Mouse (Mus musculus): ENCODE results near the gene Gnat1.

The Gnat1 gene

GRCm38 (mm10) chr9:107679501-107679900 lies at the start of gene Gnat1:
Gnat1 (minus strand) TSS chr9:107679712.
- DNase-seq (ENCODE audit: low spot score in 2 of 2) = no peak

GRCm38 (mm10) chr9:107728919-107729670 lies 49.6 kb upstream of the Gnat1 start:
- no peak for DNase-seq (ENCODE audit: low spot score in 2 of 2)

- DNase-seq (ENCODE audit: low spot score in 2 of 2) = no peak
Observed at GRCm38 (mm10) chr9:107727041-107727440, 47.5 kb upstream of the Gnat1 start.

GRCm38 (mm10) chr9:107724796-107725195 lies 45.3 kb upstream of the Gnat1 start:
- DNase-seq (ENCODE audit: low spot score in 2 of 2) = no peak

- DNase-seq (ENCODE audit: low spot score in 2 of 2) = peak; percentile 76 to 78
Observed at GRCm38 (mm10) chr9:107723794-107724531, 44.5 kb upstream of the Gnat1 start.

- DNase-seq (ENCODE audit: low spot score in 2 of 2) = no peak
Observed at GRCm38 (mm10) chr9:107723292-107723691, 43.8 kb upstream of the Gnat1 start.

GRCm38 (mm10) chr9:107718781-107719540 lies 39.4 kb upstream of the Gnat1 start:
- no peak for DNase-seq (ENCODE audit: low spot score in 2 of 2)

- DNase-seq (ENCODE audit: low spot score in 2 of 2) = no peak
Observed at GRCm38 (mm10) chr9:107716951-107717350, 37.4 kb upstream of the Gnat1 start.

- DNase-seq (ENCODE audit: low spot score in 2 of 2) = no peak
Observed at GRCm38 (mm10) chr9:107715632-107716031, 36.1 kb upstream of the Gnat1 start.

GRCm38 (mm10) chr9:107714221-107714952 lies 34.9 kb upstream of the Gnat1 start:
- DNase-seq (ENCODE audit: low spot score in 2 of 2) = peak; percentile 60 to 61

GRCm38 (mm10) chr9:107709697-107710483 lies 30.4 kb upstream of the Gnat1 start, which contains the start of gene Sema3f:
Sema3f (minus strand) TSS chr9:107710475.
- DNase-seq (ENCODE audit: low spot score in 2 of 2) = peak; percentile 76 to 80

- DNase-seq (ENCODE audit: low spot score in 2 of 2) = no peak
Observed at GRCm38 (mm10) chr9:107709096-107709696, 29.7 kb upstream of the Gnat1 start.

- no peak for DNase-seq (ENCODE audit: low spot score in 2 of 2)
Observed at GRCm38 (mm10) chr9:107708439-107709095, 29.1 kb upstream of the Gnat1 start.

- DNase-seq (ENCODE audit: low spot score in 2 of 2) = no peak
Observed at GRCm38 (mm10) chr9:107707701-107708438, 28.4 kb upstream of the Gnat1 start.

GRCm38 (mm10) chr9:107706781-107707211 lies 27.3 kb upstream of the Gnat1 start:
- no peak for DNase-seq (ENCODE audit: low spot score in 2 of 2)

- peak in 1 of 2 experiments; percentile 40 for DNase-seq (ENCODE audit: low spot score in 2 of 2)
Observed at GRCm38 (mm10) chr9:107703337-107704122, 24.0 kb upstream of the Gnat1 start.

GRCm38 (mm10) chr9:107702606-107703185 lies 23.2 kb upstream of the Gnat1 start:
- no peak for DNase-seq (ENCODE audit: low spot score in 2 of 2)

GRCm38 (mm10) chr9:107701594-107701993 lies 22.1 kb upstream of the Gnat1 start:
- DNase-seq (ENCODE audit: low spot score in 2 of 2) = peak; percentile 55 to 73
